Mouse (Mus musculus): ENCODE measurements at regions not wholly inside any gene's neighbourhood (a gene's known extent, or its start where the extent isn't known, plus 50 kb on each side); places are given as distances from the start of the nearest gene placed in this dataset.
A peak's percentile ranks its signal among the peaks of the same experiment; 100 is the strongest.

GRCm38 (mm10) chr13:88144591-88144990 is 676.7 kb upstream of the Edil3 start:
- H3K36me3 ChIP-seq (ENCODE audit: control insufficient read depth, insufficient read depth, low read length) = no peaks in the 10 kb centered on the region
- no peak overlapping the region for H3K9ac ChIP-seq (ENCODE audit: low read depth, low read length, severe bottlenecking)
- H3K27ac ChIP-seq (replicated peaks; ENCODE audit: low read depth, low read length) = no peak overlapping the region
- ATAC-seq (ENCODE audit: low FRiP score, low read depth) (no peak), DNase-seq (ENCODE audit: low spot score) (no peak)
- no peak overlapping the region for H3K4me2 ChIP-seq (replicated peaks; ENCODE audit: low read depth, low read length, severe bottlenecking)
- H3K9me3 ChIP-seq (ENCODE audit: control insufficient read depth, low read length) = no peaks in the 10 kb centered on the region
- H3K4me1 ChIP-seq (ENCODE audit: control insufficient read depth, insufficient read depth, low read length) = no peaks in the 10 kb centered on the region
- H3K4me3 ChIP-seq (replicated peaks; ENCODE audit: low read length) = no peak overlapping the region
- TF ChIP-seq POLR2A (IDR thresholded peaks at IDR 0.05; ENCODE audit: borderline replicate concordance, extremely low read depth, insufficient read depth, insufficient read length) = no peak
- no peaks in the 10 kb centered on the region for H3K27me3 ChIP-seq (ENCODE audit: control insufficient read depth, insufficient read depth, low read length)
- WGBS = 89% methylated on average over 1 of the region's 1 CpGs

- no peaks in the 10 kb centered on the region for H3K4me1 ChIP-seq (ENCODE audit: control insufficient read depth, insufficient read depth, low read length)
- 79% methylated on average over 3 of the region's 3 CpGs for WGBS
- DNase-seq (ENCODE audit: low spot score) = no peak
Measured at GRCm38 (mm10) chr13:88186579-88186978, 634.7 kb upstream of the Edil3 start.

GRCm38 (mm10) chr13:88201717-88202323 is 619.5 kb upstream of the Edil3 start:
- no peaks in the 10 kb centered on the region for H3K4me1 ChIP-seq (ENCODE audit: control insufficient read depth, insufficient read depth, low read length)
- H3K27ac ChIP-seq (replicated peaks; ENCODE audit: low read depth, low read length) = no peak overlapping the region
- H3K27me3 ChIP-seq (ENCODE audit: control insufficient read depth, insufficient read depth, low read length) = no peaks in the 10 kb centered on the region
- no peak overlapping the region for H3K9ac ChIP-seq (ENCODE audit: low read depth, low read length, severe bottlenecking)
- H3K36me3 ChIP-seq (ENCODE audit: control insufficient read depth, insufficient read depth, low read length) = no peaks in the 10 kb centered on the region
- H3K4me2 ChIP-seq (replicated peaks; ENCODE audit: low read depth, low read length, severe bottlenecking) = no peak overlapping the region
- H3K4me3 ChIP-seq (replicated peaks; ENCODE audit: low read length) = no peak overlapping the region
- DNase-seq (ENCODE audit: low spot score) = no peak
- no peaks in the 10 kb centered on the region for H3K9me3 ChIP-seq (ENCODE audit: control insufficient read depth, low read length)
- TF ChIP-seq POLR2A (IDR thresholded peaks at IDR 0.05; ENCODE audit: borderline replicate concordance, extremely low read depth, insufficient read depth, insufficient read length) = no peak
- no peak for ATAC-seq (ENCODE audit: low FRiP score, low read depth)

More at GRCm38 (mm10) chr13:88186579-88186978, 634.7 kb upstream of the Edil3 start:
- H3K9me3 ChIP-seq (ENCODE audit: control insufficient read depth, low read length) = no peaks in the 10 kb centered on the region
- H3K36me3 ChIP-seq (ENCODE audit: control insufficient read depth, insufficient read depth, low read length) = no peaks in the 10 kb centered on the region
- ATAC-seq (ENCODE audit: low FRiP score, low read depth) = no peak
- no peak overlapping the region for H3K27ac ChIP-seq (replicated peaks; ENCODE audit: low read depth, low read length)
- no peaks in the 10 kb centered on the region for H3K27me3 ChIP-seq (ENCODE audit: control insufficient read depth, insufficient read depth, low read length)
- H3K4me3 ChIP-seq (replicated peaks; ENCODE audit: low read length) = no peak overlapping the region
- no peak overlapping the region for H3K9ac ChIP-seq (ENCODE audit: low read depth, low read length, severe bottlenecking)
- H3K4me2 ChIP-seq (replicated peaks; ENCODE audit: low read depth, low read length, severe bottlenecking) = no peak overlapping the region
- TF ChIP-seq POLR2A (IDR thresholded peaks at IDR 0.05; ENCODE audit: borderline replicate concordance, extremely low read depth, insufficient read depth, insufficient read length) = no peak

- no peaks in the 10 kb centered on the region for H3K4me1 ChIP-seq (ENCODE audit: control insufficient read depth, insufficient read depth, low read length)
- H3K9ac ChIP-seq (ENCODE audit: low read depth, low read length, severe bottlenecking) = no peak overlapping the region
- no peaks in the 10 kb centered on the region for H3K36me3 ChIP-seq (ENCODE audit: control insufficient read depth, insufficient read depth, low read length)
- no peak for TF ChIP-seq POLR2A (IDR thresholded peaks at IDR 0.05; ENCODE audit: borderline replicate concordance, extremely low read depth, insufficient read depth, insufficient read length)
- no peak overlapping the region for H3K27ac ChIP-seq (replicated peaks; ENCODE audit: low read depth, low read length)
- no peaks in the 10 kb centered on the region for H3K9me3 ChIP-seq (ENCODE audit: control insufficient read depth, low read length)
- no peak overlapping the region for H3K4me3 ChIP-seq (replicated peaks; ENCODE audit: low read length)
- H3K4me2 ChIP-seq (replicated peaks; ENCODE audit: low read depth, low read length, severe bottlenecking) = no peak overlapping the region
- ATAC-seq (ENCODE audit: low FRiP score, low read depth) = no peak; the same call in 1 of the 2 replicates
- peak; percentile 6 for DNase-seq (ENCODE audit: low spot score)
- no peaks in the 10 kb centered on the region for H3K27me3 ChIP-seq (ENCODE audit: control insufficient read depth, insufficient read depth, low read length)
Measured at GRCm38 (mm10) chr13:88240448-88240847, 580.8 kb upstream of the Edil3 start.
